Mouse (Mus musculus): ENCODE measurements around the gene Rhcg. TPM values are rescaled to one million over a fixed set of nuclear protein-coding genes. Genes with fewer than 3 reads are reported as not detected.

Gene Rhcg
- polyA plus RNA-seq (2011; ENCODE audit: insufficient read length, low read depth, missing spikeins): not detected in 2 replicates

DNA sequence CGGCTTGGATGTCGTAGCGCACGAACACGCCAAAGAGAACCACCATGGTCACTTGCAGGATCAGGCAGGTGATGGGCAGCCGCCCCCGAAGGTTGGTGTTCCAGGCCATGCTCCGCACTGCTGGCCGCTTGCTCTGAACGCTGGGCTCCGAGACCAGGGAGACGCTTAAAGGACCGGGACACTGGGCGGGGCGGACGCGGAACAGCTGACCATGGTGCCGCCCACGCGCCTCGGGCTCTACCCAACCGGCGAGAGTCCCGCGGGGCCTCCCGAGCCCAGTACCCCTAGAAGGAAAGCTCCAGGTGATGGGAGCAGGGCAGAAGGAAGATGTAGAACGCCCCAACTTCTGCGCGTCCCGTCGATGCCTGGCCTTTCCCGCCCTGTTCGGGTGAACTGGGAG, at the start of gene Rhcg:
Rhcg (minus strand) TSS at position 240 of the 400 bp plus-strand sequence.
- H3K27ac ChIP-seq (ENCODE audit: insufficient read depth, low read length): no peak within 1 kb of the TSS
- H3K4me3 ChIP-seq (ENCODE audit: insufficient read depth, low read length): no peak within 1 kb of the TSS
- H3K4me1 ChIP-seq (ENCODE audit: control insufficient read depth, insufficient read depth, low read length): no peaks in the 10 kb centered on the region
- no peak for TF ChIP-seq CTCF (IDR thresholded peaks at IDR 0.05; ENCODE audit: borderline replicate concordance, insufficient read depth, low read length)
- TF ChIP-seq POLR2A (IDR thresholded peaks at IDR 0.05; ENCODE audit: low read depth, low read length): no peak

DNA sequence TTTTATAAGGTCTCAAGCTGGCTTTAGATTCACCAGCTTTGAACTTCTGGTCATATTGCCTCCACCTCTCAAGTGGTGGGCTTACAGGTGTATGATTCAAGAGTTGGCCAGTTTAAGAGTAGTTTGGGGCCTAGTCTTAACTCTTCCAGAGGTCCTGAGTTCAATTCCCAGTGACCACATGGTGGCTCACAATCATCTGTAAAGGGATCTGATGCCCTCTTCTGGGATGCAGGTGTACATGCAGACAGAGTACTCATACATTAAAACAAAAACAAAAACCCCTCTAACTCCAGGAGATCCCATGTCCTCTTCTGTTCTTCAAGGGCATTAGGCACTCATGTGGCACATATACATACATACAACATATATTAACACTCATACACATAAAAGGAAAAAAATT, 49.2 kb upstream of the Rhcg start:
- no peaks in the 10 kb centered on the region for H3K4me1 ChIP-seq (ENCODE audit: control insufficient read depth, insufficient read depth, low read length)
- TF ChIP-seq POLR2A (IDR thresholded peaks at IDR 0.05; ENCODE audit: low read depth, low read length) (no peak), CTCF (IDR thresholded peaks at IDR 0.05; ENCODE audit: borderline replicate concordance, insufficient read depth, low read length) (no peak)
- no peak overlapping the region for H3K27ac ChIP-seq (ENCODE audit: insufficient read depth, low read length)
- no peak overlapping the region for H3K4me3 ChIP-seq (ENCODE audit: insufficient read depth, low read length)

DNA sequence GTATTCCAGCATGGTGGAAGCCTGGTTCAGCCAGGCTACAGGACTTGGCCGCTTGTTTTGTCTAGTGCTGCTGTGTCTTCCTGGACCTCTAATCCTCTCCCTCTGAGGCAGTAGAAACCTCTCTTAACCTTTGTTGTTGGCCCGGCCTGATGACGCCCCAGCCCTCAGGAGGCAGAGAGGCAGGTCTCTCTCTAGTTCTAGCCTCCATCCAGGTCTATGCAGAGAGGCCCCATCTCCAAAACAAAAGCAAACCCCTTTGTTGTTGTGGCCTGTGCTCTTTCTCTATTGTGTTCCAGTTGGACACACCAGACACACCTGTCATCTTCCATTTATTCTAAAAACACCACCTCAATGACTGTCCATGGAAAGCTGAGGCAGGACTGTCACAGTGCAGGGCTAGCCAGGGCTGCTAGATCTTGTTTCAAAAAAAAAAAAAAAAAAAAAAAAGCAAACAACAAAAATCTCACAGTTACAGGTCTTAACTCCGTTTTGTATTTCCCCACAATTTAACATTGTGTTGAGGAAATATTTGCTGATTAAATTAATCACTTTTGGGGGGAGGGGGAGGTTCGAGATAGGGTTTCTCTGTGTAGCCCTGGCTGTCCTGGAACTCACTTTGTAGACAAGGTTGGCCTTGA, 43.9 kb upstream of the Rhcg start:
- Histone ChIP-seq H3K27ac (ENCODE audit: insufficient read depth, low read length) (no peak overlapping the region), H3K4me3 (ENCODE audit: insufficient read depth, low read length) (peak overlapping the region; percentile 59), H3K4me1 (ENCODE audit: control insufficient read depth, insufficient read depth, low read length) (no peaks in the 10 kb centered on the region)
- TF ChIP-seq POLR2A (IDR thresholded peaks at IDR 0.05; ENCODE audit: low read depth, low read length) (no peak), CTCF (IDR thresholded peaks at IDR 0.05; ENCODE audit: borderline replicate concordance, insufficient read depth, low read length) (no peak)

DNA sequence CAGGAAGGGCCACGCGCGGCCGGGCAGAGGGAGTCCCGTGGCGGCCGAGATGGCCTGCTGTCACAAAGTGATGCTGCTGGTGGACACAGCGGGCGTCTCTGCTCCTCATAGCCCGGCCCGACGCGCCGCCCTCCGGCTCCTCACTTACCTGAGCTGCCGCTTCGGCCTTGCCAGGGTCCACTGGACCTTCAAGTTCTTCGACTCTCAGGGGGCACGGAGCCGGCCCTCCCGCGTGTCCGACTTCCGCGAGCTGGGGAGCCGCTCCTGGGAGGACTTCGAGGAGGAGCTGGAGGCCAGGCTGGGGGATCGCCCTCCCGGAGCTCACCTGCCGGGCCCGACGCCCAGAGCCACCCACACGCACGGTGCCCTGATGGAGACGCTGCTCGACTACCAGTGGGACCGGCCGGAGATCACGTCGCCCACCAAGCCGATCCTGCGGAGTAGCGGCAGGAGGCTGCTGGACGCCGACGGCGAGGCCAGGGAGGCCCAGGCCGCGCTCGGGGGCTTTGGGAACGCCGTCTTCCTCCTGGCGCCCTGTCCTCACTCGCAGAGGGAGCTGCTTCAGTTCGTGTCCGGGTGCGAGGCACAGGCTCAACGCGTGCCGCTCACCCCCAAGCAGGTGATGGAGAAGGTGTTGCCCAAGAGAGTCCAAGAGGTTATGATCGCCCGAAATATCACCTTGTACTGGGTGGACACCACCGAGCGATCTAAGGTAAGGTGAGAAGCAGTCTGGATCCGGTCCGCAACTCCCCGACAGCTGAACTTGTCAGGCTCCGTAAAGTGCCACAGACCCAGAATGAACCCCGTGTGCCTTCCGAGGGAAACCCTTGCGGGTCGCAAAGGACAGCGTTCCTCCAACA, 43.1 kb upstream of the Rhcg start:
- H3K4me3 ChIP-seq (ENCODE audit: insufficient read depth, low read length): peak overlapping the region; percentile 59
- TF ChIP-seq CTCF (IDR thresholded peaks at IDR 0.05; ENCODE audit: borderline replicate concordance, insufficient read depth, low read length): no peak
- TF ChIP-seq POLR2A (IDR thresholded peaks at IDR 0.05; ENCODE audit: low read depth, low read length): no peak
- no peaks in the 10 kb centered on the region for H3K4me1 ChIP-seq (ENCODE audit: control insufficient read depth, insufficient read depth, low read length)
- no peak overlapping the region for H3K27ac ChIP-seq (ENCODE audit: insufficient read depth, low read length)

DNA sequence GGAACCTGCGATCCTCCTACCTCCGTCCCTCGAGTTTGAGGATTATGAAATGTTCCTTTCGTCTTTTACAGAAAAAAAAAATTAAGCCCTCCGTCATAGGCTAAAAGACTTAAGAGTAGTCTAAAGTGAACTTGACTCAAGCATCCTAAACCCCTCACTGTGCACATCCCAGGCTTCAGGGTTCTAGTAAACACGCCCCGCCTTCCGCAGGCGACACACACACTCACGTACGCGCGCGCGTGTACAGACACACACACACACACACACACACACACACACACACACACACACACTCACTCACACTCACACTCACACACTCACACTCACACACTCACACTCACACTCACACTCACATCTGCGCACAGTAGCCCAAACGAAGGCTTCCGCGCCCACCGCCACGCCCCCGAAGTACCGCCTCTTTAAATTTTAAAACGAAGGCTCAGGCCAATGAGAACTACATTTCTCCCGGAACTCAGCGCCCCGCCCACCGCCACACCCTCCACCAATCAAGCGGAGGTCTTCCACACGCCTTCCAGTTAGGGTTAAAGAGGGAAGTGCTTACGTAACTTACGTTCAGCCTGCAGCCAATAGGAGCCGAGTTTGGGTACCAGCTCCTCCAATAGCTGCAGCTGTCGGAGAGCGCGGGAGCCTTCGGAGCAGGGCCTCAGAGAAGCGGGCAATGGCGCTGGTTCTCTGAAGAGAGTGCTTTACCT, 42.3 kb upstream of the Rhcg start, which contains the start of gene Ticrr:
Ticrr (plus strand) TSS at position 619 of the 713 bp plus-strand sequence.
- H3K4me3 ChIP-seq (ENCODE audit: insufficient read depth, low read length): peak within 1 kb of the TSS; percentile 59
- H3K27ac ChIP-seq (ENCODE audit: insufficient read depth, low read length): no peak within 1 kb of the TSS
- H3K4me1 ChIP-seq (ENCODE audit: control insufficient read depth, insufficient read depth, low read length): no peaks in the 10 kb centered on the region
- peak; percentile 49 for TF ChIP-seq POLR2A (IDR thresholded peaks at IDR 0.05; ENCODE audit: low read depth, low read length)
- TF ChIP-seq CTCF (IDR thresholded peaks at IDR 0.05; ENCODE audit: borderline replicate concordance, insufficient read depth, low read length): no peak

DNA sequence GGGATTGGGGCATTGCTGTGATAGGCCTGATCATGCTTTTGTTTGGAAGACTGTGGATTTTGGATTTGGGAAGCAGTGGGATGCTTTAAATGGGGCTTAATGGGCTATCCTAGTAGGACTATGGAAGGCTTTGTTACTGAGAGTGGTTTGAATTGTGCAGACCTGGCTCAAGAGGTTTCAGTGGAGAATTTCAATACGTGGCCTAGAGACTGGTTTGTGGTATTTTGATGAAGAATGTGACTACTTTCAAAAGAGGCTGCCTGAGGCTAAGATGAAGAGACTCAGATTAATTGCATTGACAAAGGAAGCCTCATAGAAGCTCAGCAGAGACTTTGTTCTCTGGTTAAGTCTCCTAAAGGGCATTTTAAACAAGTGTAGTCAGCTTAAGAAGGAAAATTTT, 37.1 kb upstream of the Rhcg start:
- Histone ChIP-seq H3K4me3 (ENCODE audit: insufficient read depth, low read length) (no peak overlapping the region), H3K27ac (ENCODE audit: insufficient read depth, low read length) (no peak overlapping the region), H3K4me1 (ENCODE audit: control insufficient read depth, insufficient read depth, low read length) (no peaks in the 10 kb centered on the region)
- TF ChIP-seq CTCF (IDR thresholded peaks at IDR 0.05; ENCODE audit: borderline replicate concordance, insufficient read depth, low read length) (no peak), POLR2A (IDR thresholded peaks at IDR 0.05; ENCODE audit: low read depth, low read length) (no peak)

DNA sequence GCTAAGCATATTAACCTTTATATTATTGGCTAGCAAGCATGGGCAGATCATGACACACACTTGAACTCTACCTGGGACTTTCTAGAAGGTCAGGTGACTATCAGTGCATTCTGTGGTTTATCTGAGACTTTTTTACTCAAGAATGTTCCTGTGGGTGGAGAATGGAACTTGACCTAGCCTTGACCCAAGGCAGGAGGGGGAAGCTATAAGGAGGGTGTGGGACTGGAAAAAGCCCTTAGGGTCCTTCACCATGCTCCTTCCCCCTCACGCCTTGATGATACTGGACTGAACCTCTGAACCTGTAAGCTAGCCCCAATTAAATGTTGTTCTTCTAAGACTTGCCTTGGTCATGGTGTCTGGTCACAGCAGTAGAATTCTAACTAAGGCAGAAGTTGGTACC, 36.7 kb upstream of the Rhcg start:
- no peak overlapping the region for H3K27ac ChIP-seq (ENCODE audit: insufficient read depth, low read length)

DNA sequence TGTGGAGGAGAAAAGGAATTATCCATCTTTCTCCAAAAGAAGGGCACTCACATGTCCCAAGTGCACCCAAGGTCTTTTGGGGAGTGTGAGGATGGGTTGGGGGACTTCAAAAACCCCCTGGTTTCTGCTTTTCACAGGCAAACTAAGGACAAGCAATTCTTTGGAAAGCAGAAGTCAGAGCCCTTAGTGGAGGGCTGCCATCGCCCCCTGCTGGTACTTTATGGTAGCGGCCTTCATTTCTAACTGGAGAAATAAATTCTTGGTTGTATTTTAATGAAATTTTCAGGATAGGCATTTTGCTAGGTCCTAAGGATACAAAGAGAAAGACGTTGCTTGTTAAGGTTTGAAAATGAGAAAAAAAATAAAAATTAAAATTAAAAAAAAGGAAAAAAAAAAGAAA, 31.5 kb upstream of the Rhcg start:
- TF ChIP-seq CTCF (IDR thresholded peaks at IDR 0.05; ENCODE audit: borderline replicate concordance, insufficient read depth, low read length) (0 out of 2 replicates have a peak, but pooled peaks have one; percentile 7), POLR2A (IDR thresholded peaks at IDR 0.05; ENCODE audit: low read depth, low read length) (no peak)
- Histone ChIP-seq H3K27ac (ENCODE audit: insufficient read depth, low read length) (no peak overlapping the region), H3K4me1 (ENCODE audit: control insufficient read depth, insufficient read depth, low read length) (no peaks in the 10 kb centered on the region), H3K4me3 (ENCODE audit: insufficient read depth, low read length) (no peak overlapping the region)

More for the DNA sequence above, 36.7 kb upstream of the Rhcg start:
- Histone ChIP-seq H3K4me3 (ENCODE audit: insufficient read depth, low read length) (no peak overlapping the region), H3K4me1 (ENCODE audit: control insufficient read depth, insufficient read depth, low read length) (no peaks in the 10 kb centered on the region)
- TF ChIP-seq CTCF (IDR thresholded peaks at IDR 0.05; ENCODE audit: borderline replicate concordance, insufficient read depth, low read length): no peak
- TF ChIP-seq POLR2A (IDR thresholded peaks at IDR 0.05; ENCODE audit: low read depth, low read length): no peak

DNA sequence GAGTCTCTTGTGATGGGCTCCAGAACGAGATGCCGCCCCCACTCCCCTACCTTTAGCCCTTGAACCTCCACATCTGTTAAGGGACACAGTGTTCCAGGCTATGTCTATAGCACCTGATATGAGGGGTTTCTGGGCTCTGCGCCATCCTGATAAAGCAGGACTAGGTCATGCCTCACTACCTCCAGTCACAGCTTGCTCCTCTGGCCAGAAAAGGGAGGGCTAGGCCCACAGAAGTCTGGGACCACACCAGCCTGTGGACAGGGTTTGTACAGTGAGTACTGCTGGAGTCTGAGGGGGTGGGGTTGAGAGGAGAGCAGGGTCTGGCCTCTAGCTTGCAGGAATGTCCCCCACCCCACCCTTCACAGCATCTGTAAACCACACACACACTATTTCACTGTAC, 29.8 kb upstream of the Rhcg start:
- no peaks in the 10 kb centered on the region for H3K4me1 ChIP-seq (ENCODE audit: control insufficient read depth, insufficient read depth, low read length)
- H3K27ac ChIP-seq (ENCODE audit: insufficient read depth, low read length): no peak overlapping the region
- no peak overlapping the region for H3K4me3 ChIP-seq (ENCODE audit: insufficient read depth, low read length)
- TF ChIP-seq POLR2A (IDR thresholded peaks at IDR 0.05; ENCODE audit: low read depth, low read length) (no peak), CTCF (IDR thresholded peaks at IDR 0.05; ENCODE audit: borderline replicate concordance, insufficient read depth, low read length) (no peak)

Data from embryonic fibroblast, embryonic 13.5 days (primary cell).